Mouse (Mus musculus): ENCODE measurements at regions not wholly inside any gene's neighbourhood (a gene's known extent, or its start where the extent isn't known, plus 50 kb on each side); places are given as distances from the start of the nearest gene placed in this dataset.

DNA sequence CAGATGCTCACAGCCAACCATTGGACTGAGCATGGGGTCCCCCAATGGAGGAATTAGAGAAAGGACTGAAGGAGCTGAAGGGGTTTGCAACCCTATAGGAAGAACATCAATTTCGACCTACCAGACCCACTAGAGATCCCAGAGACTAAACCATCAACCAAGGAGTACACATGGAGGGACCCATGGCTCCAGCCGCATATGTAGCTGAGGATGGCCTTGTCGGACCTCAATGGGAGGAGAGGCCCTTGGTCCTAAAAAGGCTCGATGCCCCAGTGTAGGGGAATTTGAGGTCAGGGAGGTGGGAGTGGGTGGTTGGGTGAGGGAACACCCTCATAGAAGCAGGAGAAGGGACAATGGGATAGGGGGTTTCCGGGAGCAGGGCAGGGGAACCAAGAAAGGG lies 180.6 kb downstream of the Qdpr start:
- DNase-seq (ENCODE audit: low spot score), result no peak

GRCm38 (mm10) chr5:45266914-45267313 lies 183.1 kb downstream of the Qdpr start:
- no peak for DNase-seq (ENCODE audit: low spot score)

DNA sequence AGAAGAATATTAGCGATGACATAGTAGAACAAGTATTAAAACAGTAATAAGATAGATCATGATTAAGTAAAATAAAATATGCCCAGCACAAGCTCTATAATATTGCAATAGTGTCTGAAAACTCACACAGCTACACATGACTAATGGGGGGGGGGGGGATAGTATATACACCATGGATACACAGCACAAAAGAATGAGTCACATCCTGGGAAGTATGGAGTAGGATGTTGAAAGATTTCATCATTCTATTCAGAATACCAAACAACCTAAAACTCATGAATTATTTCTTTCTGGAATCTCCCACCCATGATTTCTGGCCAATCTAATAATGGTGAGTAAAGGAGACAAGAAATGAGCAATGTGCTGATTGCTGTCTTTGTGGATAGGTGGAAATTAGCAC lies 191.6 kb downstream of the Qdpr start:
- no peak for DNase-seq (ENCODE audit: low spot score)

DNA sequence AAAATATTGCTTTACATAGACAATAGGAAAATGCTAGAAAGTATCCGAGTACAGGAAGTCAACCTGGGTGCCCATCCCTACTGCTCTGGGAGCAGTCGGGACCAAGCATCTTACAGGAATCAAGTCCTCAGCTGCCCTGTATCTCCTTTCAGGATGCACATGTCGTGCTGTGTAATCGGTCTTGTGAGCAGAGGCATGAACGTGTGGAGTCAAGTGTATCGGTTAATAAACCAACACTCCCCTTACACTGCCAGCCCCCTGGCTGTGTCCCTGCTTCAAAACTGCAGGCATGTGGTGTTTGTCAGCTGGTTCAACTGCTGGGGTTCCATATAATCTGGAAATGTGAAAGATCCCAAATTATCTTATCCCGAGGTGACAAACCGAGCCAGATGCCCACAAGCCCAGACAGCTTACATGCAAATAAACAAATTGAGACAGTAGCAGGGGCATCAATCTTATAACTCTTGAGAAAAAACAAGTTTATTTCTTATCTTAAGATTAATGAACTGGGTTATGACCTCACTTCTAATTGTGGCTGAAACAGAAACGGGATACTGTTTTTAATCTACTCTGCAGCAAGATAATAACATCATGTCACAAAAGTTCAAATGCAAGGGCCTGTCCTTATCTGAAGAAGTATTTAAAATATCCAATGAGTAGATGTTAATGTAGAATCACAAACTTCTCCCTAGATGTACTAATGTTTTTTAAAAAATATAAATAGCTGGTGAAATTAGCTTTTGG lies 193.6 kb downstream of the Qdpr start:
- no peak for DNase-seq (ENCODE audit: low spot score)

GRCm38 (mm10) chr5:45231856-45232255 lies 218.2 kb downstream of the Qdpr start:
- DNase-seq (ENCODE audit: low spot score), result no peak

DNA sequence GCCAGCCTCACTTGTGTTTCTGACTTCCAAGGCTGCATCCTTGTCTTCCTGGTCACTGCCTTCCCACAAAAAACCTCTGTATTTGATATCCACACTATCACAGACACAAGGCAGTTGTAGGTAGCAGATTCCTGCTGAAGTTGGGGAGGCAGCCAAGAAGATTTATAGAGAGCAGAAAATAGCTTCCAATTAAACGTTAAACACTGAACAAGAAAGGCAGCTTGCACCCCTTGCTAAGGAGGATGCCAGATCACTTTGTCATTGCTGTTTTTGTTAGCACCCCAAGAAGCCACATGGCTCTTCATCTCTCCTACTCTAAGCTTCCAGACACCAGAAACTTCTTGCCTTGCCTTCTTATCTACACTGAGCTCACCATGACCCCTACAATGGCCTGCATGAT lies 219.9 kb downstream of the Qdpr start:
- no peak for DNase-seq (ENCODE audit: low spot score)

GRCm38 (mm10) chr5:45229477-45229876 lies 220.6 kb downstream of the Qdpr start:
- no peak for DNase-seq (ENCODE audit: low spot score)

DNA sequence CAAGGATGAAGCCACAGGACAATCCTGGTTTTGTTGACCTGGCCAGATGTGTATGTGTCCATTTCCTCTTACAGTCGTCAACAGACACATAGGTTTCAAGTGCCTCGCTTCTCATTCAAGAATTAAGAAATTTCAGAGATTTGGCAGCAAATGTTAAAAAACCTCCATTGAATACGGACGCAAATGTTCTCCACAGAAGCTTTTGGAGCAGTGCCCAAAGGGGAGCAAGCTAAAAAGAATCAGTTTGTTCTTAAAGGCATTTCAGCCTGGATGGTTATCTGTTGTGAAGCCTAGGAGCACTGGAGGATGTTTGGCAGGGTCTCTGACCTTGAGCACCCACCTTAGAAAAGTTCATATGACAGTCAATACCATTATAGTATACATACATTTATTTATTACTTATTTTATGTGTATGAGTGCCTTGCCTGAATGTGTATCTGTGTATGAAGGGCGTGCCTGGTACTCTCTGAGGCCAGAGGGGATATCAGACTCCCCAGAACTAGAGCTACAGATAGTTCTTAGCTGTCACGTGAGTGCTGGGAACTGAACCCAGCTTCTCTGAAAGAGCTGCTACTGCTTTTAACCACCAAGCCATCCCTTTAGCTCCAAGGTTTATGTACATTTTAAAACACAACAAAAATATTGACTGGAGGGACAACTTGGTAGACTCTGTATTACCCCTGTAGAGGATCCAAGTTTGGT lies 221.7 kb downstream of the Qdpr start:
- DNase-seq (ENCODE audit: low spot score), result no peak

GRCm38 (mm10) chr5:45220272-45220916 lies 229.6 kb downstream of the Qdpr start:
- no peak for DNase-seq (ENCODE audit: low spot score)

- DNase-seq (ENCODE audit: low spot score), result no peak
Observed at GRCm38 (mm10) chr5:45219558-45219957, 230.5 kb downstream of the Qdpr start.

DNA sequence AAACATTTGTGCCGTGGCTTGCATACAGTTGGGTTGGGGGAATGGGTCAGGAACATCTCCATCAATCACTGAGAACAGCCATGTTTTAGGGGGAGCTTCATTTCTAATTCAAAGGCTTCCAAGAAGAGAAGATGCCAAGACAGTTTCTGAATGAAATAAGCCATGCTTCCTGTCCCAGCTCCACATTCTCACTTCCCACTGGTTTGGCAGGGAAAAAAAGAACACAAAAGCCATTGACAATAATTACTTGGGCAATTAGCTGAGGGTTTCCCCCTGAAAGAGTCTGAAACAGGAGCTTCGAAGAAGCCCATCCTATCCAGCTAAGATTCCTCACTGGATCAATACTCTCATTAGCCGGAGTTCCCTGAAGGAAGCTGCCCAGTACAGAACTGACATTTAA lies 230.9 kb downstream of the Qdpr start:
- DNase-seq (ENCODE audit: low spot score), result no peak

- DNase-seq (ENCODE audit: low spot score), result no peak
Observed at GRCm38 (mm10) chr5:45214475-45214874, 235.6 kb downstream of the Qdpr start.

GRCm38 (mm10) chr5:45198408-45198807 lies 251.6 kb downstream of the Qdpr start:
- no peak for DNase-seq (ENCODE audit: low spot score)

DNA sequence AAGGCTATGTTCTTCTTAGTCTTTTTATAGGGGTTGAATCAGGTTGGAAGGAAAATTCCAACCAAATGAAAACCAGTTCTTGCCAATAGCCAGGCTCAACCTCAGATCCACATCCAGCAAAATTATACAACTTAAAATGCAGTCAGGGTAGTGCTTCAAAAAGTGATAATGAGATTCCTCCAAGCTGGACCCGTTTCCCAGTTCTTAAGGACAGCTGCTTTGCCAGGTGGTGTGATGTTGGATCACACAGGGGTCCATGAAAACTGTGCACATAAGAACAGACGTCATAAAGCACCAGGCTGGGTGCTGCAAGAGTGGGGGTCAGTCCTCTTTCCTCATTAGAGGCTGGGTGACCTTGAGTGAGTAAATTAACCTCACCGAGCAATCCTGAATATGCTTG lies 253.9 kb downstream of the Qdpr start:
- no peak for DNase-seq (ENCODE audit: low spot score)

GRCm38 (mm10) chr5:45192287-45192686 lies 257.7 kb downstream of the Qdpr start:
- no peak for DNase-seq (ENCODE audit: low spot score)

DNA sequence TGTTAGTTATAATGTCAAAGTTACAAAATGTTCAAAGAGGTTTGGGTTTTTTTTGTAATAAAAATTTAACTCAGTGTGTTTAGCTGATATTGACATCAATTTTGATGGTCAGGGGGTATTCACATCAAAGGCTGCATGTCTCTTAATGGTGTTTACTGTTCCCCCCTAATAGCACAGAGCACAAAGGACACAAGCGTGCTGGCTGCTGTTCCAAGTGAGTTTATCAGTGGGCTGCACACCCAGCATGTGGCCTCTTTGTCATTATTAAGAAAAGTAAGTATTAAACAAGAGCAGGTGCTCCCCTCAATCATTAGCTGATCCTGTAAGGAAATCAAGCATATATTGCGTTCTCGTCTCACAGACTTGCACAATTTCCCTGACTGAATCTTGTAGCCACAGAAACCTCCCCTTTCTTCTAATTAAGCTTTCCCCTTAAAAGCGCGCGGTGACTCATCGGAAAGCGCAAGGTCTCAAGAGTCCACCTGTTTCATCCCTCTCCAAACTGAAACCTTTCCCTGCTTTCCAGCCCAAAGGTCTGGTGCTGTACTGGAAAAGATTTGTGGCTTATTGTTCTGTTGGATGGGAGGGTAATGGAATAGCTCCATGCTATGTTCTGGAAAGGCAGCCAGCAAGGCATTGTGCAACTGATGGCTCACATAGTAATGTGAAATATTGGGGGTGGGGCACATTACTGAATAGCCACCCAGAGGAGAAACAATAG lies 276.8 kb downstream of the Qdpr start:
- DNase-seq (ENCODE audit: low spot score), result no peak

DNA sequence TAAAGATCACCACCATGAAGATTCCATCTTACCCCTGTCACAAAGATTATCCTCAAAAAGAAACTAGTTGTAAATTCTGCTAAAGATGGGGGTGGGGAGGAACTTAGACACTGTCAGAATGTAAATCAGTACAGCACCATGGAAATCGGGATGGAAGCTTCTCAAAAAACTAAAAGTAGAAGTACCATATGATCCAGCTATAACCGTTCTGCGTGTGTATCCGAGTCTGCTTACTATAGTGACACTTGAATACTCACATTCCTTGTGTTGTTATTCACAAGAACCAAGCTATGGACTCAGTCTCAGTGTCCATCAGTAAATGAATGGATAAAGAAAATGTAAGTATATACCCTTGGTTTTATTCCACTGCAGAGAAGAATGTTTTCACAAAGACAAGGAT lies 290.8 kb downstream of the Qdpr start:
- DNase-seq (ENCODE audit: low spot score), result no peak

- no peak for DNase-seq (ENCODE audit: low spot score)
Observed at GRCm38 (mm10) chr5:45154936-45155335, 295.1 kb downstream of the Qdpr start.

- DNase-seq (ENCODE audit: low spot score), result no peak
Observed at GRCm38 (mm10) chr5:45144186-45144585, 305.9 kb downstream of the Qdpr start.

GRCm38 (mm10) chr5:45137198-45137973 lies 312.6 kb downstream of the Qdpr start:
- DNase-seq (ENCODE audit: low spot score), result peak; percentile 10

GRCm38 (mm10) chr5:45136696-45137095 lies 313.3 kb downstream of the Qdpr start:
- DNase-seq (ENCODE audit: low spot score), result no peak

DNA sequence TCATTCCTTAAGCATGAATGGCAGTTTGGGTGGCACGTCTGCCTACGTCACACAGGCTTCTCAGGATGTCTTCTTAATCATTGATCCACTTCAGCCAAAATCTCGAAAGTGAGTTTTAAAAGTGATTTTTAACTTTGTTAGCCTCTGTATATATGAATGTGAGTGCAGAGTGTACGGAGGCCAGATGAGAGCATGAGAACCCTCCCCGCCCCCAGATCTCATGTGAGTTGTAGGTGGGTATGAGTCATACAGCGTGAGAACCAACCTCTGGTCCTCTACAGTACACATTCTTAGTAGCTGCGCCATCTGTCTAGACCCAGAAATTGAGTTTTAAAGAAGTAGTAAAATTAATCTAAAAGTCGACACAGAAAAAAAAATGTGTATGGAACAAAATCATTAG lies 322.1 kb downstream of the Qdpr start:
- DNase-seq (ENCODE audit: low spot score), result no peak

Measured in embryo, embryonic 10.5 days (tissue).